Mouse (Mus musculus) liver, adult 2 months (tissue): Measurements from ENCODE around the gene Shc2. TPM values are rescaled to one million over a fixed set of nuclear protein-coding genes. Genes with fewer than 3 reads are reported as not detected.

Source experiments
- DNase-seq: peaks from one replicate; pipeline ENCODE4 v3.0.0-alpha.2; 2011; ENCODE audit warnings: low read depth, low spot score; ENCODE audit errors: extremely low read depth
- H3K27ac ChIP-seq: fragments of 200-500 bp; replicated peaks from 2 replicates; pipeline ENCODE4 v1.5.1; 2012; ENCODE audit warnings: low read depth, mild to moderate bottlenecking, control low read depth, inconsistent platforms, low read length; ENCODE audit not compliant: insufficient read depth
- H3K27me3 ChIP-seq: fragments of 200-500 bp; 2 replicates; pipeline ENCODE4 v1.6.1; 2012; ENCODE audit warnings: mild to moderate bottlenecking, moderate library complexity, low read length, inconsistent platforms; ENCODE audit not compliant: control insufficient read depth, insufficient read depth
- H3K36me3 ChIP-seq: fragments of 200-500 bp; 2 replicates; pipeline ENCODE4 v1.6.1; 2012; ENCODE audit warnings: low read length, inconsistent platforms; ENCODE audit not compliant: control insufficient read depth, insufficient read depth
- H3K4me1 ChIP-seq: fragments of 200-500 bp; 2 replicates; pipeline ENCODE4 v1.6.1; 2011; ENCODE audit warnings: low read length; ENCODE audit not compliant: control insufficient read depth, insufficient read depth
- H3K4me3 ChIP-seq: fragments of 200-500 bp; 2 replicates; pipeline ENCODE4 v1.5.1; 2011; ENCODE audit warnings: low read depth, mild to moderate bottlenecking, control low read depth, low read length, moderate library complexity; ENCODE audit not compliant: insufficient read depth
- H3K79me2 ChIP-seq: fragments of 200-500 bp; 2 replicates; pipeline ENCODE4 v1.6.1; 2012; ENCODE audit warnings: inconsistent platforms, mild to moderate bottlenecking, low read length, moderate library complexity; ENCODE audit not compliant: control insufficient read depth, insufficient read depth
- H3K9ac ChIP-seq: fragments of 200-500 bp; 2 replicates; pipeline ENCODE4 v1.6.1; 2012; ENCODE audit warnings: low read depth, mild to moderate bottlenecking, control low read depth, inconsistent platforms, low read length
- CTCF ChIP-seq: fragments of 200-500 bp; IDR thresholded peaks from 2 replicates; pipeline ENCODE4 v1.5.1; 2011; ENCODE audit warnings: low read depth, low read length, control low read depth
- POLR2A ChIP-seq: fragments of 200-500 bp; IDR thresholded peaks from 2 replicates; pipeline ENCODE4 v1.6.1; 2011; ENCODE audit warnings: low read length, control low read depth; ENCODE audit not compliant: insufficient read depth; ENCODE audit errors: extremely low read depth
- WGBS: fragments of 180-500 bp; shearing (Covaris S2); methylation state at CpG from one replicate; pipeline ENCODE4 v1.1.7; 2018; 5-methylcytosine and 5-hydroxymethylcytosine counted together
- polyA plus RNA-seq: library from polyadenylated mRNA; depleted of rRNA; stranded (reverse); fragments of >200 nt; gene quantifications from 2 replicates; pipeline ENCODE4 v1.2.3, GENCODE M21; 2012
- total RNA-seq: library from RNA; depleted of rRNA; stranded (reverse); fragments of >200 nt; gene quantifications from 2 replicates; pipeline ENCODE4 v1.2.3, GENCODE M21; 2014

The Shc2 gene
- total and polyA plus RNA-seq, 2 experiments: 0.07 to 0.09 TPM

DNA sequence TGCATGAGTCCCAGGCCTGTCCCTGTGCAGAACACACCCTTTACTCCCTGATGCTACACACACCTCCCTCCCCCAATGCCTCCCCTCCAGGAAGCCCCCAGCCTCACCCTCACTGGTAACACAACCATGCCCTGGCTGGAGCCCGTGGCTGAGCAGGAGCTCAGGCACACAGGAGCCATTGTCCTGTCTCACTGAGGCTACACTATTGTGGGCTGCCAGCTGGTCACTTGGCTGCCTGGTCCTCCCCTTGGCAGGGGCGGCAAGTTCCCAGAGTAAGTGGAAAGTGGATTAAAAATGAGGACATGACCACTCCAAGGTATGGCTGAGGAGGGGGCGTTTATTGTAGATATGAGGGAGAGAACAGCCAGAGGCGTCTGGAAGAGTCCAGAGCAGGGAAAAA is 31.2 kb downstream of the Shc2 start:
- no peak for TF ChIP-seq POLR2A
- TF ChIP-seq CTCF: no peak
- Histone ChIP-seq H3K36me3 (no peaks in the 10 kb centered on the region), H3K27ac (no peak overlapping the region), H3K27me3 (no peaks in the 10 kb centered on the region), H3K79me2 (no peaks in the 10 kb centered on the region), H3K4me1 (no peaks in the 10 kb centered on the region), H3K9ac (no peak overlapping the region), H3K4me3 (no peak overlapping the region)
- DNase-seq: no peak
- WGBS: 75% methylated on average over 4 of the region's 4 CpGs

DNA sequence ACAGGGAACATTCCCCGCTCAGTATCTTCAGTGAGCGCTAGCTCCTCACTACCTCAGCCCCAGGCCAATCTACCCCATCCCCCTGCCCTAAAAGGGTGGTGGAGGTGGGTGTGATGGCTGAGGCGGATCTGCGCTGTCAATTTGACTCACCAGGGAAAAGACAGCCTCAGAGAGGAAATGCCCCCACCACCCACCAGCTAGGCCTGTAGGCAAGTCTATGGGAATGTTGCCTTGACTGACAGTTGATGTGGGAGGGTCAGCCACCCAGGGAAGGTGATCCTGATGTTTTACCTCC is 39.8 kb downstream of the Shc2 start:
- TF ChIP-seq POLR2A: no peak
- no peak for TF ChIP-seq CTCF
- no peak for DNase-seq
- Histone ChIP-seq H3K27me3 (no peaks in the 10 kb centered on the region), H3K36me3 (no peaks in the 10 kb centered on the region), H3K79me2 (no peaks in the 10 kb centered on the region), H3K27ac (no peak overlapping the region), H3K4me3 (no peak overlapping the region), H3K4me1 (peaks cover 6% of the 10 kb centered on the region; the same call in 1 of the 2 replicates), H3K9ac (no peak overlapping the region)
- 87% methylated on average over 4 of the region's 4 CpGs for WGBS

DNA sequence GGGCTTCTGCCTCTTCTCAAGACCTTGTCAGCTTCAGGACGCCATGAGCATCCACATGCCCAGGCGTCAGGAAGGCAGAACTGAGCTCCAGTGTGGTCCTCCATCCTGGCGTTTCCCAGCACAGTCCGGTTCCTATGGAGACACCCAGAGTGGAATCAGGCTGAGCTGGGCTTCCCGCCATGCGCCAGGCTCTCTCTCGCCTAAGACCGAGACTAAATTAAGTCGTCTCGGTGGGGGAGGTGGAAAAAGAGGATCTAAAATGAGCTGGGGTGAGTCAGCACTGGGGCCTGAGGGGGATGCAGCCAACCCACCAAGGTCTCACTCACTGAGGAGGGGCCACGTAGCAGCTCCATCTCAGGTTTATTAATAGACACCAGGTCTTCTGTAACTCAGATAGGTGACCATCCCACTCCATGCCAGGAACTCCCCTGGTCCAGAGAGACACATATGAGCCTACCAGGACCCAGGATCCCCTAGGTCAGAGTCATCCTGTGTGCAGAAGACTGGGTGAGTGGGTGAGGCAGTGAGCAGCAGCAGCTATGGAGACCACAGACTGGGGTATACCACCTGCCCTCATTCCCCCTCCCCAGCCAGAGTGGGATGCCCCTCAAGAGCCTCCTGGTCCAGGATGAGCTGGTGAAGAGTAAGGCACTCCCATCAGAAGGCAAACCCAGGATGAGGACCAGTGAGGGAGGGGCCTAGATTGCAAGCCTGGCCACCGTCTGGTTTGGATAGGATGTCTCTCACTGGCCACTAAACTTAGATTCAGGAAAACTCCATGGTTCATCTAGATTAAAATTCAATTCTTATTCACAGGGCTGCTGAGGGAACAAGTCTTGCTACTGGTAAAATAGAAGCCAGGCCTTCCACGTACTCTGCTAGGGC is 40.4 kb downstream of the Shc2 start:
- WGBS: 70% methylated on average over 13 of the region's 13 CpGs
- Histone ChIP-seq H3K4me1 (peaks cover 6% of the 10 kb centered on the region; the same call in 1 of the 2 replicates), H3K79me2 (no peaks in the 10 kb centered on the region), H3K27me3 (no peaks in the 10 kb centered on the region), H3K9ac (no peak overlapping the region), H3K36me3 (no peaks in the 10 kb centered on the region), H3K4me3 (no peak overlapping the region), H3K27ac (no peak overlapping the region)
- no peak for DNase-seq
- no peak for TF ChIP-seq POLR2A
- TF ChIP-seq CTCF: no peak

DNA sequence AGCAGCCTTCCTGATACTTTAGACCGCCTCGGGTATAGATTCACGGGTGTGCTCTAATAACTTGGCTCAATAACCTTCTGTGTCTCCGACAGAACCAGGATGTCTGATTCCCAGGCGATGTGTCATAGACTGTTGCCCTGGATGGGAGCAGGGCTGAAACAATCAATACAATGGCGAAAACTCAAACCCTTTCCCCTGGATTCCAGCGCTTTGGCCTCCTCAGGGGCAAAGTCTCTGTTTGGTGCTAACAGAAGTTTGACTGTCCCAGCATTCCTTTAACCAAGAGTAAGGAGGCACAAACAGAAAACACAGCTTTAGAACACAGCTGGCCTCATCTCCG is 42.2 kb downstream of the Shc2 start:
- 11% methylated on average over 8 of the region's 8 CpGs for WGBS
- DNase-seq: peak; percentile 86
- Histone ChIP-seq H3K27ac (peak overlapping the region; percentile 78), H3K36me3 (no peaks in the 10 kb centered on the region), H3K79me2 (no peaks in the 10 kb centered on the region), H3K4me3 (no peak overlapping the region), H3K4me1 (peaks cover 6% of the 10 kb centered on the region; the same call in 1 of the 2 replicates), H3K27me3 (no peaks in the 10 kb centered on the region), H3K9ac (peak overlapping the region; percentile 40; the same call in 1 of the 2 replicates)
- no peak for TF ChIP-seq CTCF

DNA sequence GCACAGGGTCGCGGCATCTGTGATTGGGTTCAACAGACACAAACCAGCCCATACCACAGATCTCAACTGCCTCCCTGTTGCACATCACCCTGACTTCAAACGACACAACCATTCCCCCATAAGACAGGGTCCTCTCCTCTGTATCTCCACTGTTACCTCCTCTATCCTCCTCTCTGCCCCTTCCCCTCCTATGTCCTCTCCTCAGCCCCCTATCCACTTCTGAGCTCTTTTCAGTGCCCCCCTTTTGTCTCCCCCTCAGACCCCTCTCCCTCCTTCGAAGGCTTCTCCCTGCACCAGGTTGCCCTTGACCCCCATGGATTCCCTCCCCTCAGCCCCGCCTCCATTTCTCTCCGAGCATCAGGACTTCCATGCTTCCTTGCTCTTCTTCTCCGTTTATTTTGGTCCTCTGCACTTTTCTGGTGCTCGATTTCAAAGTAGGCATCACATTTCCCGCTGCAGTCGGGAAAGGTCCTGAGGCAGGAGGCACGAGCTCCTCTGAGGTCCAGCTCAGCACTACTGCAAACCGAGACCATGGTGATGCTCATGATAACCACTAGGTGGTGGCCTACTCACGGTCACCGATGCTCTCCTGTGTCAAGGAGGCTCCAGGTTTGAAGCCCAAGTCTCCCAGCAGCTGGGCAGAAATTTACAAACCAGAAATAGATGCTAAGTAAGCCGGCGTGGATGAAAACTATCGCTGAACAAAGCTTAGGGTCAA is 42.7 kb downstream of the Shc2 start:
- peak; percentile 70 for DNase-seq
- Histone ChIP-seq H3K9ac (no peak overlapping the region), H3K79me2 (no peaks in the 10 kb centered on the region), H3K27me3 (no peaks in the 10 kb centered on the region), H3K36me3 (no peaks in the 10 kb centered on the region), H3K27ac (no peak overlapping the region), H3K4me3 (no peak overlapping the region), H3K4me1 (peaks cover 6% of the 10 kb centered on the region; the same call in 1 of the 2 replicates)
- no peak for TF ChIP-seq POLR2A
- peak; percentile 97 for TF ChIP-seq CTCF
- WGBS: 17% methylated on average over 17 of the region's 17 CpGs

DNA sequence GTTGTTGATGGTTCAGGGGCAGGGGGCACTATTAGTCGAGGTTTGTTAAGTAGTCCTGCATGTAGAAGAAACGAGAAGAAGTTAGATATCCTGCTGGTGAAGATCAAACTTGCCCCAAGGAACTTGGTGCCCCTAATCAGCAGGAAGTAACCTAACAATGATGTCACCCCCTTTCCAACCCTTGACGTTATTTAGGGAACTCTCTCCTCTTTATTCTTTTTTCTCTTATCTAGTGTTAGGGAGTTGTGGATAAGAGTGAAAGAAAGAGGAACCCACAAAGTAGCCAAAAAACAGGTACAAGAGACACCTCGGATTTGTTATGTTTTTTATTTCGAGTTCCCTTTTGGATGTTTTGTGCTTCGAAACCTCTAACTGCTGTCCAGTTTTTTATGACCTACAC is 43.6 kb downstream of the Shc2 start:
- WGBS: 67% methylated on average over 6 of the region's 6 CpGs
- no peak overlapping the region for H3K9ac ChIP-seq
- H3K36me3 ChIP-seq: no peaks in the 10 kb centered on the region
- DNase-seq: no peak
- TF ChIP-seq POLR2A: no peak
- TF ChIP-seq CTCF: no peak
- H3K4me1 ChIP-seq: peaks cover 6% of the 10 kb centered on the region; the same call in 1 of the 2 replicates
- H3K27ac ChIP-seq: no peak overlapping the region
- H3K79me2 ChIP-seq: no peaks in the 10 kb centered on the region
- no peak overlapping the region for H3K4me3 ChIP-seq
- H3K27me3 ChIP-seq: no peaks in the 10 kb centered on the region
